Mouse (Mus musculus): ENCODE measurements around the gene Dapk3. TPM values are rescaled to one million over a fixed set of nuclear protein-coding genes. Genes with fewer than 3 reads are reported as not detected.
A peak's percentile ranks its signal among the peaks of the same experiment; 100 is the strongest.
"Not testable (repeated sequence)": the region's sequence is repeated elsewhere in the genome, so short reads cannot be mapped to it uniquely, and the experiment has no call there.

Dapk3 gene
- polyA plus RNA-seq, 1 experiment from 2014 or later, result 67.7 TPM

DNA sequence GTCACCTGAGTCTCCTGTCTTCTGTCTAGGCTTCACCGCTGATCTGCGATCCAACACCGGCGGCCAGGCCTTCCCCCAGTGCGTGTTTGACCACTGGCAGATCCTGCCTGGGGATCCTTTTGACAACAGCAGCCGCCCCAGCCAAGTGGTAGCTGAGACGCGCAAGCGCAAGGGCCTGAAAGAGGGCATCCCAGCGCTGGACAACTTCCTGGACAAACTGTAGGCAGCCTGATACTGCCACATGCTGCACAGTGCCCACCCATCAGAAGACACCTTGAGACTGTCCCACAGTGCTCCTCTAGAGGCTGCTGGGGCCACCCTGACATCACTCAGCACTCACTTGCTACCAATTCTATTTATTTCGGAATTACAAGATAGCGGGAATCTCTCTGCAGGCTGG, 945 bp upstream of the Dapk3 start:
- Histone ChIP-seq H3K4me1 (peaks cover 48% of the 10 kb centered on the region), H3K36me3 (peaks cover 67% of the 10 kb centered on the region), H3K27ac (replicated peaks) (peak overlapping the region; percentile 76; the same call in 1 of the 2 replicates)
- H3K4me2 ChIP-seq (replicated peaks); H3K9me3 ChIP-seq (replicated peaks); H3K27me3 ChIP-seq; ATAC-seq (ENCODE audit: insufficient number of reproducible peaks, low FRiP score, low TSS enrichment, low read depth); H3K9ac ChIP-seq; H3K4me3 ChIP-seq (replicated peaks): not testable (repeated sequence)
- WGBS, result 76% methylated on average over 12 of the region's 12 CpGs

DNA sequence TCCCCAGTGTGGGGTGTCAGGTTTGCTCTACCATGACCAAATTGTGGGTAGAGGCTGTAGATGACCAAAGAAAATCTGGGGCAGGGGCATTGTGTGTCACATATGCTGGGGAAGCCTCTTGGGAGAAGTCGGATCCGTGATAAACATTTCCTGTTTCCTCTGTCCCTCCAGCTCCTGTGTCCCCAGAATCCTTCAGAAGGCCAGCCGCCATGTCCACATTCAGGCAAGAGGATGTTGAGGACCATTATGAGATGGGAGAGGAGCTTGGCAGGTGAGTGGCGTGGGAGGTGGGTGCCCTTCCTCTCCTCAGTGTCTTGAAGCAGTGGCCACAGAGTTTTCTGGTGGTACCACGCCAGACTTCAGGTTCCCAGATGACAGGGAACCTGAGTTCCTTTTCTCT, 1.0 kb downstream of the Dapk3 start, which contains the start of gene 4930442H23Rik:
4930442H23Rik (minus strand) TSS at position 45 of the 400 bp plus-strand sequence.
- H3K27me3 ChIP-seq, result no peaks in the 10 kb centered on the region
- H3K27ac ChIP-seq (replicated peaks), result peak within 1 kb of the TSS; percentile 91
- no peak for ATAC-seq (ENCODE audit: insufficient number of reproducible peaks, low FRiP score, low TSS enrichment, low read depth)
- H3K36me3 ChIP-seq, result peaks cover 71% of the 10 kb centered on the region
- peak within 1 kb of the TSS; percentile 74 for H3K4me3 ChIP-seq (replicated peaks)
- H3K4me1 ChIP-seq, result peaks cover 33% of the 10 kb centered on the region
- peak within 1 kb of the TSS; percentile 62 for H3K4me2 ChIP-seq (replicated peaks)
- 85% methylated on average over 5 of the region's 5 CpGs for WGBS
- peak within 1 kb of the TSS; percentile 64 for H3K9ac ChIP-seq
- no peaks in the 10 kb centered on the region for H3K9me3 ChIP-seq (replicated peaks)

DNA sequence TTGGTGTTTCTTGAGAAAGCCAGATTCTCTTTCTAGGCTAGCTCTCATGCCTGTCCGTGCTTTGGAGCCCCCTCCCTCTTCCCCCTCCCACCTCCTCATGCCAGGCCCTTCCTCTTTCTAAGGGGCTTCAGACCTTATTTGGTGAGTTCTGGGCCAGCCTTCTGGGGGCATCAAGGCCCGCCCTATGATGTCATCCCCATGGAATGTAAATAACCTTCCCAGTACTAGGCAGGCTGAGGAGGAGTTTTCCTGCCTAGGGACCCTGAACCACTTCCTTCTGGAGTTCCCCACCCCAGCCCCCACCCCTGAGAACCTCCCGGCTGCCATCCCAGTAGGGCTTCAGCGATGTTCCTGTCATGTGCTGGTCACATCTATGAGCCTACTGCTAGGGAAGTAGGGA, 2.0 kb downstream of the Dapk3 start:
- H3K9me3 ChIP-seq (replicated peaks), result no peaks in the 10 kb centered on the region
- no peak for ATAC-seq (ENCODE audit: insufficient number of reproducible peaks, low FRiP score, low TSS enrichment, low read depth)
- no peaks in the 10 kb centered on the region for H3K27me3 ChIP-seq
- no peak overlapping the region for H3K4me3 ChIP-seq (replicated peaks)
- H3K4me2 ChIP-seq (replicated peaks), result no peak overlapping the region
- no peak overlapping the region for H3K9ac ChIP-seq
- H3K27ac ChIP-seq (replicated peaks), result peak overlapping the region; percentile 9; the same call in 1 of the 2 replicates
- peaks cover 64% of the 10 kb centered on the region for H3K36me3 ChIP-seq
- WGBS, result 32% methylated on average over 4 of the region's 4 CpGs
- H3K4me1 ChIP-seq, result peaks cover 29% of the 10 kb centered on the region

DNA sequence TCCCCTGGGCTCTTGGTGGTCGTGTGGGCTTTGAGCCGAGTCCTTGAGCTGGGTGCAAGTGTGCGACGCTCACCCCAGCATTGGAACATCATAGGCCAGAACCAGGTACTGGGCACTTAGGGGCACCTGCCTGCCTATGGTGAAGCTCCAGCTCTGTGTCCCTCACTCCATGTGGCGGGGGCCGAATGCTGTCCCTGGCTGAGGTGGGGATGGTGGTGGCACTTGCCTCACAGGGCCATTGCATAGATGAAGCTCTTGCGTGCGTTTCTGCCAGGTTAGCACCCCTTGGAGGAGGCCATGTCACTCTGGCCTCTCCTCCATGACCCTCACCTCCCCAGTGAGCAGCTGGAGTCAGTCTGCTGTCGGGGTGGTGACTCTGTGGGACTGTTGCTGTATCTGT, 4.4 kb downstream of the Dapk3 start:
- peaks cover 54% of the 10 kb centered on the region for H3K36me3 ChIP-seq

DNA sequence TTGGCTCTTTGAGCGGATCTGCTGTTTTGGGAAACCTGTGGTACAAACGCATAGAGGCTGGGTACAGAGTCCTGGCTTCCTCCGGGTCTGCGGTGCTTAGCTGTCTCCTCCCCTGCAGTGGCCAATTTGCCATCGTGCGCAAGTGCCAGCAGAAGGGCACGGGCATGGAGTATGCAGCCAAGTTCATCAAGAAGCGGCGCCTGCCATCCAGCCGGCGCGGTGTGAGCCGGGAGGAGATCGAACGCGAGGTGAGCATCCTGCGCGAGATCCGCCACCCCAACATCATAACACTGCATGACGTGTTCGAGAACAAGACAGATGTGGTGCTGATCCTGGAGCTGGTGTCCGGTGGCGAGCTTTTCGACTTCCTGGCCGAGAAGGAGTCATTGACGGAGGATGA, 7.0 kb downstream of the Dapk3 start:
- Histone ChIP-seq H3K36me3 (peaks cover 50% of the 10 kb centered on the region), H3K4me2 (replicated peaks) (no peak overlapping the region)
- no peak for ATAC-seq (ENCODE audit: insufficient number of reproducible peaks, low FRiP score, low TSS enrichment, low read depth)

More for the DNA sequence above, 4.4 kb downstream of the Dapk3 start:
- H3K4me1 ChIP-seq, result peaks cover 37% of the 10 kb centered on the region
- H3K4me2 ChIP-seq (replicated peaks), result no peak overlapping the region
- ATAC-seq (ENCODE audit: insufficient number of reproducible peaks, low FRiP score, low TSS enrichment, low read depth), result no peak
- no peak overlapping the region for H3K4me3 ChIP-seq (replicated peaks)
- H3K9ac ChIP-seq, result no peak overlapping the region
- H3K27ac ChIP-seq (replicated peaks), result no peak overlapping the region
- no peaks in the 10 kb centered on the region for H3K9me3 ChIP-seq (replicated peaks)
- H3K27me3 ChIP-seq, result no peaks in the 10 kb centered on the region
- 89% methylated on average over 9 of the region's 9 CpGs for WGBS

DNA sequence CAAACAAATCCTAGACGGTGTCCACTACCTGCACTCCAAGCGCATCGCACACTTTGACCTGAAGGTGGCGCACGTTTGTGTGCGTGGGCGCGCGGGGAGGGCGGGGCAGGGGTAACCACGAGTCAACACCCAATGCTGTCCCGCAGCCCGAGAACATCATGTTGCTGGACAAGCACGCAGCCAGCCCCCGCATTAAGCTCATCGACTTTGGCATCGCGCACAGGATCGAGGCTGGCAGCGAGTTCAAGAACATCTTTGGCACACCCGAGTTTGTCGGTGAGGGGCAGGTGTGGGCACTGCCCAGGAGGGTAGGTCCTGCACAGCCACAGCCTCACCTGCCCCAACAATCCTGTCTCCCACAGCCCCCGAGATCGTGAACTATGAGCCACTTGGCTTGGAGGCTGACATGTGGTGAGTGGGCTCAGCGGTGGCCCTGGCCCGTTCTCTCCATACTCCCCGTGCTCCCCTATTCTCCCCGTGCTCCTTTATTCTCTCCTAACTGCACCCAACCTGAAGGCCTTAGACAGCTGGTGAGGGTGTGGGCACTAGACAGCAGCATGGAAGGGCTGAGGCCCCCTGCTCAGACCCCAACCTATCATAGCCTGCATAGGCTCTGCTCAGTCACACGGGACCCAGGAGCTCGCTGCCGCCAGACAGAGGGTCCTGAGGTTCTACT, 7.6 kb downstream of the Dapk3 start:
- H3K36me3 ChIP-seq, result peaks cover 45% of the 10 kb centered on the region
- no peak overlapping the region for H3K9ac ChIP-seq
- no peak overlapping the region for H3K27ac ChIP-seq (replicated peaks)
- H3K27me3 ChIP-seq, result peaks cover 22% of the 10 kb centered on the region
- no peak overlapping the region for H3K4me2 ChIP-seq (replicated peaks)
- H3K4me1 ChIP-seq, result peaks cover 35% of the 10 kb centered on the region
- no peak for ATAC-seq (ENCODE audit: insufficient number of reproducible peaks, low FRiP score, low TSS enrichment, low read depth)
- H3K4me3 ChIP-seq (replicated peaks), result no peak overlapping the region
- no peaks in the 10 kb centered on the region for H3K9me3 ChIP-seq (replicated peaks)
- 71% methylated on average over 31 of the region's 31 CpGs for WGBS

More for the DNA sequence above, 7.0 kb downstream of the Dapk3 start:
- Histone ChIP-seq H3K27ac (replicated peaks) (no peak overlapping the region), H3K9ac (no peak overlapping the region), H3K27me3 (peaks cover 16% of the 10 kb centered on the region), H3K4me1 (peaks cover 37% of the 10 kb centered on the region), H3K9me3 (replicated peaks) (no peaks in the 10 kb centered on the region), H3K4me3 (replicated peaks) (no peak overlapping the region)
- 79% methylated on average over 26 of the region's 26 CpGs for WGBS

DNA sequence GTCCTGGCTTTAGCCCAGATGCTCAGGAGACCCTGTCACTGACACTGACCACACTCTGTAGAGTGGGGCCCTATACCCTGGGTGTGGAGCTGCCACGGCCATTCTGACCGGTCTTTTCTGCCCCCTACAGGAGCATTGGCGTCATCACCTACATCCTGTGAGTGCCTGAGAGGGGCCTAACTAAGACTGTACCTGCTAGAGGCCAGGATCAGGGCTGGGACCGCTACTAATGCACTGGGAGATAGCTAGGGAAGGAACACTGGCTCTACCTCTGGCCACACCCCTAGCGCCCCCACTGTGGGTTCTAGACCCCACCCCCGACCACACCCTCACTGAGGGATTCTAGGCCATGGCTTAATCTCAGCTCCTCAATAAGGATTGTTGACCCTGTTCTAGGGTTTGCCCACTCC, 8.1 kb downstream of the Dapk3 start:
- H3K9me3 ChIP-seq (replicated peaks), result no peaks in the 10 kb centered on the region
- H3K4me3 ChIP-seq (replicated peaks), result no peak overlapping the region
- no peak overlapping the region for H3K4me2 ChIP-seq (replicated peaks)
- peaks cover 40% of the 10 kb centered on the region for H3K36me3 ChIP-seq
- peak overlapping the region; percentile 88; the same call in 1 of the 2 replicates for H3K27ac ChIP-seq (replicated peaks)
- no peak overlapping the region for H3K9ac ChIP-seq
- peaks cover 27% of the 10 kb centered on the region for H3K27me3 ChIP-seq
- peaks cover 35% of the 10 kb centered on the region for H3K4me1 ChIP-seq
- 65% methylated on average over 6 of the region's 6 CpGs for WGBS
- ATAC-seq (ENCODE audit: insufficient number of reproducible peaks, low FRiP score, low TSS enrichment, low read depth), result no peak

DNA sequence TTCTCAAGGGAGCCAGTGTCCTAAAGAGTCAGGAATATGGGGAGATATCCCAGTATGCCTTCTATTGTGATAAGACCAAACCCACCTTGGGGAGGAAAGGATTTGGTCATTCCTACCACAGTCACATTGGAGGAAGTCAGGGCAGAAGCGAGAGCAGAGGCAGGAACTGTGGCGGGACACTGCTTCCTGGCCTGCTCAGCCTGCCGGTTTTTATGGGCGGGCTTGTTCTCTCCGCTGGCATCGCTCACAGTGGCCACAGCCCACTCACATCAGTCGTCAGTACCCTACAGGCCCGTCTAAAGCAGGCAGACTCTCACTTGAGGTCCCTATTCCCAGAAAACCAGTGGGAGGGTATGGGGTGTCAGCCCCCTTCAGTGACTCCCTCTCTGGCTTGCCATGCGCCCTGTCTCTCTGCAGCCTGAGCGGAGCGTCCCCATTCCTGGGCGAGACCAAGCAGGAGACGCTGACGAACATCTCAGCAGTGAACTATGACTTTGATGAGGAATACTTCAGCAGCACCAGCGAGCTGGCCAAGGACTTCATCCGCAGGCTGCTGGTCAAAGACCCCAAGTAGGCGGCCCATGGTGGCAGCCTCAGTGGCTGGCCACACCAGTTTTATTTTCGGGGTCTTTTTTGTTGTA, 8.7 kb downstream of the Dapk3 start:
- peaks cover 37% of the 10 kb centered on the region for H3K36me3 ChIP-seq
- peaks cover 35% of the 10 kb centered on the region for H3K4me1 ChIP-seq
- peak overlapping the region; percentile 97; the same call in 1 of the 2 replicates for H3K4me2 ChIP-seq (replicated peaks)
- no peak overlapping the region for H3K4me3 ChIP-seq (replicated peaks)
- no peaks in the 10 kb centered on the region for H3K9me3 ChIP-seq (replicated peaks)
- no peak for ATAC-seq (ENCODE audit: insufficient number of reproducible peaks, low FRiP score, low TSS enrichment, low read depth)
- 85% methylated on average over 18 of the region's 18 CpGs for WGBS
- H3K27ac ChIP-seq (replicated peaks), result peak overlapping the region; percentile 88; the same call in 1 of the 2 replicates
- peaks cover 31% of the 10 kb centered on the region for H3K27me3 ChIP-seq
- no peak overlapping the region for H3K9ac ChIP-seq

DNA sequence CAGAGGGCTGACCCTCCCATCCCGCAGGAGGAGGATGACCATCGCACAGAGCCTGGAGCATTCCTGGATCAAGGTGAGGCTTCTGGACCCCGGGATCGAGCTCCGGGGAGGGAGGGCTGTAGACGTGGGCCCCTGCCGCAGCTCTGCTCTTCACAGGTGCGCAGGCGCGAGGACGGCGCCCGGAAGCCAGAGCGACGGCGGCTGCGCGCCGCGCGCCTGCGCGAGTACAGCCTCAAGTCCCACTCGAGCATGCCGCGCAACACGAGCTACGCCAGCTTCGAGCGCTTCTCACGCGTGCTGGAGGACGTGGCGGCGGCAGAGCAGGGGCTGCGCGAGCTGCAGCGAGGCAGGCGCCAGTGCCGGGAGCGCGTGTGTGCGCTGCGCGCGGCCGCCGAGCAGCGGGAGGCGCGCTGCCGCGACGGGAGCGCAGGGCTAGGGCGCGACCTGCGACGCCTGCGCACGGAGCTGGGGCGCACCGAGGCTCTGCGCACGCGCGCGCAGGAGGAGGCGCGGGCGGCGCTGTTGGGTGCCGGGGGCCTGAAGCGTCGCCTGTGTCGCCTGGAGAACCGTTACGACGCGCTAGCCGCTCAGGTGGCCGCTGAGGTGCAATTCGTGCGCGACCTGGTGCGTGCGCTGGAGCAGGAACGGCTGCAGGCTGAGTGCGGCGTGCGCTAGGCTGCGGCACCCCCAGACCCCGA, 9.6 kb downstream of the Dapk3 start:
- under 1% methylated on average over 92 of the region's 93 CpGs for WGBS
- Histone ChIP-seq H3K4me2 (replicated peaks) (peak overlapping the region; percentile 97), H3K27ac (replicated peaks) (peak overlapping the region; percentile 88), H3K9ac (peak overlapping the region; percentile 45), H3K27me3 (peaks cover 40% of the 10 kb centered on the region), H3K36me3 (peaks cover 29% of the 10 kb centered on the region), H3K4me1 (peaks cover 35% of the 10 kb centered on the region), H3K4me3 (replicated peaks) (peak overlapping the region; percentile 54), H3K9me3 (replicated peaks) (no peaks in the 10 kb centered on the region)
- ATAC-seq (ENCODE audit: insufficient number of reproducible peaks, low FRiP score, low TSS enrichment, low read depth), result peak; percentile 86

DNA sequence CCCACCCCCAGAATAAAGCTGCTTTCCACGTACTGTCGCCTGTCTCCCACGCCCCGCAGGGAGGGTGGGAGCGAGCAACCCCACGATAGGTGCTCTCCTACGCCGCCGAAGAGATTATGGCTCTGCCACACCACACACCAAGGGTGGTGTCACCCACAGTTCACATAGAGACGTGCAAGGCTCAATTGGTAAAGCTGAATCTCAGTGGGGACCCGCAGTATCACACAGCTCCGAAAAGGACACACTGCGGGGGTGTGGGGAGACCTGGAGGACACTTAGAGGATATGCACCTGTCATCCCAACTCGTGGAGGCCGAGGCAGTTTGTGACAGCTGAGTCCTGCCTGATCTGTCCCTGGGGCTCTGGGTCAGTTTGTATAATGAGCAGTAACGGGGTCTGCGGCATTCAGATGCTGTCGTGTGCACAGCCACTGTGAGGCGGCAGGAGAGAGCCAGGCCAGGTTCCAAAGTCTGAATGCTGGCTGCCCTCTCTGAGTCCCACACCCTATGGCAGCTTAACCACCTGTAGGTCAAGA, 10.2 kb downstream of the Dapk3 start:
- Histone ChIP-seq H3K9me3 (replicated peaks) (no peaks in the 10 kb centered on the region), H3K36me3 (peaks cover 23% of the 10 kb centered on the region), H3K4me2 (replicated peaks) (peak overlapping the region; percentile 97), H3K4me3 (replicated peaks) (peak overlapping the region; percentile 54), H3K9ac (peak overlapping the region; percentile 45), H3K27ac (replicated peaks) (peak overlapping the region; percentile 88), H3K4me1 (peaks cover 35% of the 10 kb centered on the region), H3K27me3 (peaks cover 41% of the 10 kb centered on the region)
- 4% methylated on average over 19 of the region's 19 CpGs for WGBS
- no peak for ATAC-seq (ENCODE audit: insufficient number of reproducible peaks, low FRiP score, low TSS enrichment, low read depth)

All from embryonic facial prominence, embryonic 15.5 days (tissue).